Mouse (Mus musculus): Measurements from ENCODE around the gene Pfdn6.
"Not testable (repeated sequence)": the region's sequence is repeated elsewhere in the genome, so short reads cannot be mapped to it uniquely, and the experiment has no call there.

The Pfdn6 gene

GRCm38 (mm10) chr17:33940206-33940805, at the start of gene Pfdn6, which contains the start of gene Wdr46:
Pfdn6 (minus strand) TSS chr17:33940343.
Wdr46 (plus strand) TSS chr17:33940660.
- in situ Hi-C loops (cut with MboI) = no loop called here

DNA sequence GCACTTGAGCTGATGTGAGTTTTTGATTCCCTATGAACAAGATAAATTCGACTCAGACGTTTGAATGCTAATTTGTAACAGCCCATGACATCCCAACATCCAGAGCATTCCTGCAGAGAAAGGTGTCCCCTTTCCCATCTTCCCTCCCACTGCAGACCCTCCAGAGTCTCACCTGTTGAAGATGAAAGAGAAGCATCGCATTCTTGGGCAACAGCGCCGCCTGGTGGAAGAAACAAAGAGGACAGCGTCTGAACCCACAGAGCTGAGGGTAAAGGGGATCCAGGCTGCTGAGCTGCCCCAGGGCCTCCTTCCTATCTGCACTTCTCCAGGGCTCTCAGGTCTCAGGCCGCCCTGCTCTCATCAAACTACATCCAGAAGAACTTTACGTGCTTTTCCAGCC, 42.0 kb upstream of the Pfdn6 start:
- in situ Hi-C loops (cut with MboI) = not testable (repeated sequence)

GRCm38 (mm10) chr17:33981192-33981909, 41.2 kb upstream of the Pfdn6 start:
- in situ Hi-C loops (cut with MboI) = not testable (repeated sequence)

DNA sequence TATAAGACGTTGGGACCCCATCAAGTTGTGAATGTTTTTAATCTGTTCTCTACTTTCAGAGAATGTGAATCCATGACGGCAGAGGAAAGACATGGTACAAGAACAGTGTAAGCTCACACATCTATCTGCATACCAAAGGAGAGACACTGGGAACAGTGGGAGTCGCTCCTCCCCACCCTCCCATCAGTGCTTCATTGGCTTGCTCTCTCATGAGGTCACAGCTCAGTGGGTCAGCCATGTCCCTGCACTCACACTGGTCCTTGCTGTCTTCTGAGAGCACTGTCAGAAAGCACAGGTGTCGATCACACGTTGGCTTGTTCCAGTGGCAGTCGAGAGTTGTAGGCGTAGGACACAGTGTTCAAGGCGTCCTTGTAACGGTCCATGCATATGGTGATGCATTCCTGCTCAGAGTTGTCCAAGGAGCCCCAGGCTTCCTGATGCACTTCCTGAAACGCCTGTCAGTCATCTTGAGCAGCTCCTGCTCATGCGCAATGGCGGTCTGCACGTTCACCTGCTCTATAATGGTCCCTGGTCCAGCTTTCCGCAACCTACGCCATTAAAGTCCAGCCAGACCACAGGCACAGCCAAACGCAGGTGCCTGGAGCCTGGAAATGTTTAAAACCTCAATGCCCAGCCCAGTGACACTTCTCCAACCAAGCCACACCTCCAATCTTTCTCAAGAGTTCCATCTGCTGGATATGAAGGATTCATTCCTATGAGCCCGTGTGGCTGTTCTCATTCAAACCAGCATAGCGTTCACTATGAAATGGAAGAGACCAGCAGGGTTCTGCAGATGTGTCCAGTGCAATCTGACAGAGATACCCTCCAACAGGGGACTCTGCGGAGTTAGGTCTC, 40.3 kb upstream of the Pfdn6 start:
- in situ Hi-C loops (cut with MboI) = no loop called here

- in situ Hi-C loops (cut with MboI) = no loop called here
Measured at GRCm38 (mm10) chr17:33979512-33980050, 39.4 kb upstream of the Pfdn6 start.

DNA sequence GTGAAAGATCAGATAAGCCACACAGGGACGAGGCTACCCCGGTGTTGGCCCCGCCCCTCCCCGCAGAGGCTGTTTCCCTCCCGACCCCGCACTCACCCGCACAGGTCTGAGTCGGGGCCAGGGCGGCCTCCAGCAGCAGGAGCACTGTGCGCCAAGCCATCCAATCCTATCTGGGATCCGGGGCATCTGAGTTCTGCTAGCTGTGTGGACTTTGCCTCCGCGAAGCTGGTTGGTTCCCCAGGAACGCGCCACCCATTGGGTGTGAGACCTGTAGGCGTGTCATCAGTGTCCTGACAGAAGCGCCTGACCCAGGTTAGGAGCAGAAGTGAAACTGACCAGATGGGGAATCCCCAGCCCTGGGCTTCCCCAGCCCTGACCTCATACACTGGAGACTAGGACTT, 38.5 kb upstream of the Pfdn6 start:
- in situ Hi-C loops (cut with MboI) = no loop called here

GRCm38 (mm10) chr17:33977861-33978557, 37.9 kb upstream of the Pfdn6 start:
- in situ Hi-C loops (cut with MboI) = no loop called here

GRCm38 (mm10) chr17:33973572-33973971, 33.4 kb upstream of the Pfdn6 start:
- in situ Hi-C loops (cut with MboI) = no loop called here

GRCm38 (mm10) chr17:33972691-33973090, 32.5 kb upstream of the Pfdn6 start:
- in situ Hi-C loops (cut with MboI) = no loop called here

DNA sequence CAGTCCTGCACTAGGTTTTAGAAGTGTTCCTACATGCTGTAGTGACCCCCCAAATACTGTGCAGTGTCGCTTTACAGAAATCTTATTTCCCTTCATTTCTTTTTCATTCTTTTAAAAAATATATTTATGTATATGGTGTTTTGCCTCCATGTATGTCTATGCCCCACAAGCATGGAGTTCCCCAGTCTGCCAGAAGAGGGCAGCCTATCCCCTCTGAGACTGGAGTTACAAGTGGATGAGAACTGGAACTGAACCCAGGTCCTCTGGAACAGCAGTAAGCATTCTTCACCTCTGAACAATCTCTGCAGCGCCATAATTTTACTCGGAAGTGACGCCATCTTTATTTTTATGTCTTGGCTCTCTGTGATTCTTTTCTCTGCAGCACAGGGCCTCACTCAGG, 29.3 kb upstream of the Pfdn6 start:
- in situ Hi-C loops (cut with MboI) = no loop called here

DNA sequence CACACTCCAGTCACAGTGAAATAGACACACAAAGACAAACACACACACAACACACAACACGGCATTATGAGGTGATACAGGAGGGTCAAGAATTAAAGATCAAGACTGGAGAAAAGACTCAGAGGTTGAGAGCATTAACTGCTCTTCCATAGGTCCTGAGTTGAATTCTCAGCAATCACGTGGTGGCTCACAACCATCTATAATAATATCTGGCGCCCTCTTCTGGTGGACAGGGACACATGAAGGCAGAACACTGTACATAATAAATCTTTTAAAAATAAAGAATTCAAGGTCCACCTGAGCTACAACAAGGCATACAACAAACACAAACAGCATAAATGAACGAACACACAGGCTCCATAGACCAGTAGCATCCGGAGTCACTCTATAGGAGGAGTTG, 28.8 kb upstream of the Pfdn6 start:
- in situ Hi-C loops (cut with MboI) = no loop called here

- in situ Hi-C loops (cut with MboI) = no loop called here
Measured at GRCm38 (mm10) chr17:33968489-33968888, 28.3 kb upstream of the Pfdn6 start.

DNA sequence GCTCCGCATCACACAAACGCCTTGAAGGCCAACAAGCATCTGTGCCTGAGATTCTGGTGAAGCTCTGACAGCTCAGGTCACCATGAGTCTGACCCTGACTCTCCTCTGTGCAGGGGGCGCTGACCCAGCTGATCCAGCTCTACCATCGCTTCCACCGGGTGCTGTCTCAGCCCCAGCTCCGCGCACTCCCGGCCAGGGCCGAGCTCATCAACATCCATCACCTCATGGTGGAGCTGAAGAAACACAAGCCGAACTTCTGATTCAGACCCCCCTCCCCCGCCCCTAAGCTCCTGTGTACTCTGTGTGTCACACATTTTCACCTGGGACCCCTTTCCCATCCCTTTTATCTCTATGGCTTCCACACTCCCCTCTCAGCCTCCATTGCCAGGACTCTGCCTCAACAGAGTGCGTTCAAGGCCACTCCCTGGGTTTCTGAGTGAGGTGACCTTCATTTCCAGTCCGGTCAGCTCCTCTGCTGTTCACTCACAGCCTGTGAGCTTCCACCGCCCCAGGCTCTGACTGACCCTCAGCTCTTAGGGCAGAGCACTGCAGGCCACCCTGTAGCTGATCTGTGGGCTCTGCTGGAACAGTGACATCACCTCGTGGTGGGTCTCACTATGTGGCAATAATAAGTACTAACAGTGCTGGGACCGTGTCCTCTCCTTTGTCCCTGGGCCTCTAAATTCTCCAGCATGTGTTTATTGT, 25.9 kb upstream of the Pfdn6 start:
- in situ Hi-C loops (cut with MboI) = no loop called here

- in situ Hi-C loops (cut with MboI) = no loop called here
Measured at GRCm38 (mm10) chr17:33965082-33965845, 25.1 kb upstream of the Pfdn6 start.

DNA sequence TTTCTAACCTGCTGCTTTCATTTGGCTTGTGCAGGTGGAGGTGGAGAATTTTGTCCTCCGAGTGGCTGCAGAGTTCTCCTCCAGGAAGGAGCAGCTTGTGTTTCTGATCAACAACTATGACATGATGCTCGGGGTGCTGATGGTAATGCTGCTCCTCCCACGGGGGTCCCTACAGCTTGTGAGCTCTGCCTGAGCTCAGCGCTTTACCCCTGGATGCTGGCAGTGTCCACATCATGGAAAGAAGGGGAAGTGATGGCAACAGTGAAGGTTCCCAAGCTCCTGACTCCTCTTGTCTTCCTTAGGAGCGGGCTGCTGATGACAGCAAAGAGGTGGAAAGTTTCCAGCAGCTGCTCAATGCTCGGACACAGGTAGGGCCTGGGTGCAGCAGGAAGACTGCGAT, 22.7 kb upstream of the Pfdn6 start:
- in situ Hi-C loops (cut with MboI) = no loop called here

GRCm38 (mm10) chr17:33959948-33960347, 19.8 kb upstream of the Pfdn6 start:
- in situ Hi-C loops (cut with MboI) = no loop called here

- in situ Hi-C loops (cut with MboI) = no loop called here
Measured at GRCm38 (mm10) chr17:33959135-33959534, 19.0 kb upstream of the Pfdn6 start.

DNA sequence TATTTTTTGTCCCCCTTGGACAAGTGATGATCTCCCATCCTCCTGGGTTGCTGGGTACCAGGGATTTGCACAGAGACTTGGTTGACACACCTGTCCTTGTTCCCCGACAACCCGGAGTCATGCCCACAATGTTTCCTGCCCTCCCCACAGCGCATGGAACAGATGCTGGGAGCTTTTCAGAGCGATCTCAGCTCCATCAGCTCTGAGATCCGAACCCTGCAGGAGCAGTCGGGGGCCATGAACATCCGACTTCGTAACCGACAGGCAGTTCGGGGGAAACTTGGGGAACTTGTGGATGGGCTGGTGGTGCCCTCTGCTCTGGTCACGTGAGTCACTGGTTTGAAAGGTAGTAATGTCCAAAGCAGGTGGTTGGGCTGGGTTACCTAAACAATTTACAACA, 18.3 kb upstream of the Pfdn6 start:
- in situ Hi-C loops (cut with MboI) = no loop called here

DNA sequence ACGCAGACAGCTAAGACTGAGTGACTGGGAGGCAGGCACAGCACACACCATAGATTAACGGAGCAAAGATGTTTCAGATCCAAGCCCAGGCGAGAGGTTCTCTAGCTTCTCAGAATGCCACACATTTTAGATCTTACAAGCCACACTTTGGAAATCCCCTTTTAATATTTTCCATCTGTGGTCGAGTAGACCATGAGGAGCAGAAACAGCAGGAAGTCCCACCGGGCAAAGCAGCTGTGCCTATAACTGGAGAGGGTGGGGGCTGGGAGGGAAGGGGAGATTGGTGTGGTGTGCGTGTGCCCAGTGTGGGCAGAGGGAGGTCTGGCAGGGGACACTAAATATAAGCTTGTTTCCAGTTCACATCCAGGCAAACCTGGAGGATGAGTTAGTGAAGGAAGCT, 17.4 kb upstream of the Pfdn6 start:
- in situ Hi-C loops (cut with MboI) = no loop called here

DNA sequence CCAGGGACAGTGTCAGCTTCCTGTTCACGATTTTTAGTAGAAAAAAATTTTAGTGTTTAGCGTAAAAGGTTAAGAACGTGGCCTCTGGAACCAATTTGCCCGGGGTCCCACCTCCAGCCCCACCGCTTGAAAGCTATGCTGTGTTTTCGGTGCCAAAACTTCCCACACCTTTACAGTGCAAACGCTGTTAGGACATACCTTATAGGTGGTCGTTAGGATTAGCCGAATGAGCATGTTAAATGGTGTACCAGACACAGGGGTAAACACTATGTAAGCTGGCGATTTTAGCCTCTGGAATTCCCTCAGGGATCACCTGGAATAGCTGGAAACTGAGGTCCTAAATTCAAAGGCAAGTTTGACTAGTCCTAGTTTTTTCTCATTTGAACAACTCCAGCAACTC, 16.2 kb upstream of the Pfdn6 start:
- in situ Hi-C loops (cut with MboI) = no loop called here

All from mature B cell (primary cell).